Mouse (Mus musculus): ENCODE results near the gene Rhbdf2. TPM values are rescaled to one million over a fixed set of nuclear protein-coding genes. Genes with fewer than 3 reads are reported as not detected.
"Not testable (repeated sequence)": the region's sequence is repeated elsewhere in the genome, so short reads cannot be mapped to it uniquely, and the experiment has no call there.

The Rhbdf2 gene
- polyA plus RNA-seq, 1 experiment, result not detected

- WGBS, result 40% methylated on average over 7 of the region's 7 CpGs
- Histone ChIP-seq H3K4me3 (ENCODE audit: insufficient read depth, low read depth, low read length) (no peak overlapping the region), H3K27ac (ENCODE audit: insufficient read depth, low read depth, low read length) (no peak overlapping the region; the same call in 1 of the 2 replicates), H3K4me1 (ENCODE audit: control insufficient read depth, insufficient read depth, low read length) (peaks cover 28% of the 10 kb centered on the region)
- TF ChIP-seq POLR2A (IDR thresholded peaks at IDR 0.05; ENCODE audit: insufficient read depth, low read depth, low read length) (no peak), CTCF (IDR thresholded peaks at IDR 0.05; ENCODE audit: insufficient read depth, low read depth, low read length) (no peak)
Measured at GRCm38 (mm10) chr11:116670386-116670785, 43.6 kb upstream of the Rhbdf2 start.

DNA sequence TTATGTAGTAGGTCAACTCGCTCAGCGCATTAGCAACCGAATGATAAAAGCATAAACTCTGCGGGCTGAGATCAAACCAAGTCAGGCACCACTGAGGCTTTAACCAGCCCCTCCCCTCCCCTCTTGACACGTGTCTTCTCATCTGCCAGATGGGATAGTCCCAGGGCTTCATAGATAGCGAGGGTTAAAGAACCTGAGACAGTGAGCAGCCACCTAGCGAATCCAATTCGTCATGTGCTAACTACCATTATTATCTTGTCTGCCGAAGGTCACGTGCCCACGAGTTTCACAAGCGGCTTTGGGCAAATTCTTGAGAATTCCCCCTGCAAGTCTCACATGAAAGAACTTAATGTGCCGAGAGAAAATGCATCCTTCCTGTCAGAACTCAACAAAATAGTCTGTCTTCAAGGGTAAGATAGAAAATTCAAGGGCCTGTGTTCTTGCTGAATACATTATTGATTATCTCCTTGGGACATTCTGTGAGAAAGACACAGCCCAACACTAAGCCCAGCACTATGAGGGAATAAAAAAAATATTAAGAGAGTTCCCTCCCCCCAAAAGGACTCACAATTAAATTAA is 43.1 kb upstream of the Rhbdf2 start:
- Histone ChIP-seq H3K27ac (ENCODE audit: insufficient read depth, low read depth, low read length) (no peak overlapping the region), H3K4me1 (ENCODE audit: control insufficient read depth, insufficient read depth, low read length) (peaks cover 28% of the 10 kb centered on the region), H3K4me3 (ENCODE audit: insufficient read depth, low read depth, low read length) (no peak overlapping the region)
- TF ChIP-seq CTCF (IDR thresholded peaks at IDR 0.05; ENCODE audit: insufficient read depth, low read depth, low read length) (no peak), POLR2A (IDR thresholded peaks at IDR 0.05; ENCODE audit: insufficient read depth, low read depth, low read length) (no peak)
- 26% methylated on average over 13 of the region's 13 CpGs for WGBS

DNA sequence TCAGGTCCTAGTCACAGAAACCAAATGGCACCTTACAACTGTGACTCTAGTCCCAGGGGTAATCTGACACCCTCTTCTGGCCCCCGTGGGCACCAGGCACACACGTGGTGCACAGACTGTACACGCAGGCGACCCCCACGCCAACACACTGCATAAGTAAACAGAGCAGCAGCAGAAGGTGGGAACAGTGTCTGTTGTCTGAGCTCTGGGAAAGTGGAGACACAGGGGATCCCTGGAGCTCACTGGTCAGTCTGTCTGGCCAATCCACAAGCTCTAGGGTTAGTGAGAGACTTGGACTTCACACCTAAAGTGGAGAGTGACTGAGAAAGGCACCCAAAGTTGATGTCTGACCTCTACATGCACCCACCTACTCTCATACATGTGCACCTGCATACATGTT is 42.5 kb upstream of the Rhbdf2 start:
- no peak for TF ChIP-seq POLR2A (IDR thresholded peaks at IDR 0.05; ENCODE audit: insufficient read depth, low read depth, low read length)
- no peak for TF ChIP-seq CTCF (IDR thresholded peaks at IDR 0.05; ENCODE audit: insufficient read depth, low read depth, low read length)
- H3K27ac ChIP-seq (ENCODE audit: insufficient read depth, low read depth, low read length), result no peak overlapping the region

DNA sequence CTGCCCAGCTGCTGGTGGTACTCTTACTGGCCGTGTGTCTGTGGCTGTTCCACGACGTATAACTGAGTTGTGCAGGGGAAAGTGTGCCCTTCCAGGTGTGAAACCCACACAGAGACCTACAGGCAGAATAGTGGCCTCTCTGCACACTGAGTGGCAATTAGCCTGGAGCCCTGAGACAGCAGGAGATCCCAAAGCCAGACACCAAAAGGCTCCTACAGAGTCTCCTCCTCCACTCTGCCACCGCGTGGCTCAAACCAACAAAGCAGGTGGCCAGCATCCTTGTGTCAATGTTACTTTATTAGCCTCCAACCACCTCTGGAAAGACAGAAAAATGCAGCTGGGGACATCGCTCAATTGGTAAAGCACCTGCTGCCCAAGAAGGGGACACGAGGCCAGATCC is 42.0 kb upstream of the Rhbdf2 start:
- peak overlapping the region; percentile 12; the same call in 1 of the 2 replicates for H3K27ac ChIP-seq (ENCODE audit: insufficient read depth, low read depth, low read length)
- 43% methylated on average over 7 of the region's 7 CpGs for WGBS
- peaks cover 33% of the 10 kb centered on the region for H3K4me1 ChIP-seq (ENCODE audit: control insufficient read depth, insufficient read depth, low read length)
- no peak overlapping the region for H3K4me3 ChIP-seq (ENCODE audit: insufficient read depth, low read depth, low read length)
- TF ChIP-seq POLR2A (IDR thresholded peaks at IDR 0.05; ENCODE audit: insufficient read depth, low read depth, low read length), result no peak
- no peak for TF ChIP-seq CTCF (IDR thresholded peaks at IDR 0.05; ENCODE audit: insufficient read depth, low read depth, low read length)

More for the DNA sequence above, 42.5 kb upstream of the Rhbdf2 start:
- H3K4me3 ChIP-seq (ENCODE audit: insufficient read depth, low read depth, low read length), result no peak overlapping the region
- WGBS, result 44% methylated on average over 5 of the region's 5 CpGs
- peaks cover 29% of the 10 kb centered on the region for H3K4me1 ChIP-seq (ENCODE audit: control insufficient read depth, insufficient read depth, low read length)

- peak overlapping the region; percentile 12; the same call in 1 of the 2 replicates for H3K27ac ChIP-seq (ENCODE audit: insufficient read depth, low read depth, low read length)
- peaks cover 36% of the 10 kb centered on the region for H3K4me1 ChIP-seq (ENCODE audit: control insufficient read depth, insufficient read depth, low read length)
- no peak overlapping the region for H3K4me3 ChIP-seq (ENCODE audit: insufficient read depth, low read depth, low read length)
- 62% methylated on average over 10 of the region's 10 CpGs for WGBS
- TF ChIP-seq POLR2A (IDR thresholded peaks at IDR 0.05; ENCODE audit: insufficient read depth, low read depth, low read length), result no peak
Measured at GRCm38 (mm10) chr11:116668381-116668825, 41.6 kb upstream of the Rhbdf2 start.

- WGBS, result 79% methylated on average over 8 of the region's 8 CpGs
Measured at GRCm38 (mm10) chr11:116667930-116668329, 41.1 kb upstream of the Rhbdf2 start.

DNA sequence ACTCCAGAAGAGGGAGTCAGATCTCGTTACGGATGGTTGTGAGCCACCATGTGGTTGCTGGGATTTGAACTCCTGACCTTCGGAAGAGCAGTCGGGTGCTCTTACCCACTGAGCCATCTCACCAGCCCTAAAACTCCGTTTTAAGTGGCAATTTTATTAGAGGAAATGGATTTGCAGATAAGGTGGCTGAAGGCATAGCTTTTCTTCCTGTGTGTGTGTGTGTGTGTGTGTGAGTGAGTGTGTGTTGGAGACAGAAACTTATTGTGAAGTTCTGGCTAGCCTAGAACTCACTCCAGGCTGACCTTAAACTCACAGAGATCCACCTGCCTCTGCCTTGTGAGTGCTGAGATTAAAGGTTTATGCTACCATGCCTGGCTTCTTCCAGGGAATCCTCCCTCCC is 40.2 kb upstream of the Rhbdf2 start:
- H3K4me1 ChIP-seq (ENCODE audit: control insufficient read depth, insufficient read depth, low read length), result peaks cover 43% of the 10 kb centered on the region
- H3K27ac ChIP-seq (ENCODE audit: insufficient read depth, low read depth, low read length); H3K4me3 ChIP-seq (ENCODE audit: insufficient read depth, low read depth, low read length): not testable (repeated sequence)
- 95% methylated on average over 3 of the region's 5 CpGs for WGBS

More at GRCm38 (mm10) chr11:116667930-116668329, 41.1 kb upstream of the Rhbdf2 start:
- Histone ChIP-seq H3K27ac (ENCODE audit: insufficient read depth, low read depth, low read length) (no peak overlapping the region), H3K4me3 (ENCODE audit: insufficient read depth, low read depth, low read length) (no peak overlapping the region), H3K4me1 (ENCODE audit: control insufficient read depth, insufficient read depth, low read length) (peaks cover 40% of the 10 kb centered on the region)
- TF ChIP-seq POLR2A (IDR thresholded peaks at IDR 0.05; ENCODE audit: insufficient read depth, low read depth, low read length) (no peak), CTCF (IDR thresholded peaks at IDR 0.05; ENCODE audit: insufficient read depth, low read depth, low read length) (no peak)

- TF ChIP-seq CTCF (IDR thresholded peaks at IDR 0.05; ENCODE audit: insufficient read depth, low read depth, low read length) (no peak), POLR2A (IDR thresholded peaks at IDR 0.05; ENCODE audit: insufficient read depth, low read depth, low read length) (no peak)
- Histone ChIP-seq H3K4me3 (ENCODE audit: insufficient read depth, low read depth, low read length) (no peak overlapping the region), H3K27ac (ENCODE audit: insufficient read depth, low read depth, low read length) (no peak overlapping the region), H3K4me1 (ENCODE audit: control insufficient read depth, insufficient read depth, low read length) (peaks cover 47% of the 10 kb centered on the region)
- 67% methylated on average over 9 of the region's 9 CpGs for WGBS
Measured at GRCm38 (mm10) chr11:116666566-116666965, 39.7 kb upstream of the Rhbdf2 start.

DNA sequence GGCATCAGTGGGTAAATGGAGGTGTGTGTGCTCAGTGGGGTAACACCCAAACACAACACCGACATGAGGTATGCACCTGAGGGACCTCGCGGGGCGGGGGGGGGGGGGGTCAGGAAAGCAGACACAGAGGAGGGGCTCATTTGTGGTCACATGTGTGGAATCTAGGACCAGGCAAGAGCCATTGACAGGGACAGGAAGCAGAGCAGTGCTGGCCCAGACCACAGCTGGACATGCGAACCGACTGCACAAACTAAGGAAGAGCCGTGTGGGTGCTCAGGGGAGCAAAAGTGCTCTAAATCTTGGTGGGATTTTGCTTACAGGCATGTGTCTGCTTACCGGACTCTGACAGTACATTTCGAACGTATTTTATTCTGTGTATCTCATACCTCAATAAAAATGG is 38.5 kb upstream of the Rhbdf2 start:
- WGBS, result 86% methylated on average over 10 of the region's 10 CpGs
- no peak for TF ChIP-seq CTCF (IDR thresholded peaks at IDR 0.05; ENCODE audit: insufficient read depth, low read depth, low read length)
- no peak for TF ChIP-seq POLR2A (IDR thresholded peaks at IDR 0.05; ENCODE audit: insufficient read depth, low read depth, low read length)
- peaks cover 56% of the 10 kb centered on the region for H3K4me1 ChIP-seq (ENCODE audit: control insufficient read depth, insufficient read depth, low read length)
- no peak overlapping the region for H3K4me3 ChIP-seq (ENCODE audit: insufficient read depth, low read depth, low read length)
- H3K27ac ChIP-seq (ENCODE audit: insufficient read depth, low read depth, low read length), result no peak overlapping the region

DNA sequence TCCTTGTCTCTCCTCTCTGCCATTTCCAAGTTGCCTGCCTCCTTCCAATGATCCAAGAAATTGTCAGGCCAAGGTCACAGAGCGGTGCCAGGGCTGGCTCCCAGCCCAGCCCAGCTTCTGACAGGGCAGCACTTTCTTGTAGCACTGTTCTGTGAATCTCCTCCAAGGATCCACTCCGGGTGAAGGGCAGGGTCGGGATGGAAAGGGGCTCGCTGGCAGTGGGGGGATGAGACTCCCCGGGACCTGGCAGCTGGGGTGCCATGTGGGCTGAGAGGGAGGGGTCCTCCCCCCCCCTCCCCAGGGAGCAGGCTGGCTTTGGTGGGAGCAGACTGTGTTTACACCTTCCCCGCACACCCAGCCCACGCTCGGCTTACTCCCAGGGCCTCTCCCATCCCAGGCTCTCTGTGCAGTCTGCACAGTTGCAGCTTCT is 35.1 kb upstream of the Rhbdf2 start:
- H3K27ac ChIP-seq (ENCODE audit: insufficient read depth, low read depth, low read length), result peak overlapping the region; percentile 52
- H3K4me3 ChIP-seq (ENCODE audit: insufficient read depth, low read depth, low read length), result no peak overlapping the region
- 13% methylated on average over 8 of the region's 8 CpGs for WGBS
- TF ChIP-seq POLR2A (IDR thresholded peaks at IDR 0.05; ENCODE audit: insufficient read depth, low read depth, low read length), result no peak
- TF ChIP-seq CTCF (IDR thresholded peaks at IDR 0.05; ENCODE audit: insufficient read depth, low read depth, low read length), result no peak
- peaks cover 67% of the 10 kb centered on the region for H3K4me1 ChIP-seq (ENCODE audit: control insufficient read depth, insufficient read depth, low read length)

Data from olfactory bulb, adult 2 months (tissue).